Mouse (Mus musculus) T-helper 2 cell (primary cell): ENCODE data around the gene Ap1g2.

Source experiments
- in situ Hi-C: fragments of 300-600 bp; cut with MboI, MseI; formaldehyde crosslinking; loops from one replicate; pipeline ENCODE4 v1.15.1; 2025; ENCODE audit warnings: high pct_unique_total_duplicates

Gene Ap1g2

DNA sequence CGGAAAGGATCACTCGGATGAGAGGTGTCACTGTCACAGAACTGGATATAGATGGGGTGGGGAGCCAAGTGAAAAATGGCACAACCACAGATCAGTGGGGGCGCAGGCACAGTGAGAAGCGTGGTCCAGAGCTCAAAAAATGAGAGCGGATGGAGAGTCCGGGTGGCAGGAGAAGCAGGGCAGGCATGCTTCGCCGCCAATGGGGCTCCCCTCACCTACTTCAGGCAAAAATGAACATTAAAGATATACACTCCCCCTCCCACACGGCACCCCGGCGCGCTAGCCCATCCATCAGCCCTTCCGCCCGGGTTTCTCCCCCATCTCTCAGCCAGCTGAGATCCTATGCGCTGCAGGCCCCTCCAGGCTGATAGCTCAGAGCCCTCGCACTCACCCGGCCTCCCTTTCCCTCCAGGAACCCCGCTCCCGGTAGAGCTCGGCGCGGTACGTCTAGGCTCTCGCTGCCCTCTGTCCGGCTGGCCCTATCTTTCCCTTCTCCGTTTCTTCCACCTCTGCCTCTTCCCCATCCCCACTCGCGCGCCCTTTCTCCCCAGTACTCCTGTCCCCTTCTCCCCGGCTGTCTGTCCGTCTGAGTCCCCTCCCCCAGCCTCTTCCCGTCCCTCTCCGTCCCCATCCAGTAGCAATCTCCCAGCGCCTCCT is 15.1 kb downstream of the Ap1g2 start:
- in situ Hi-C loops, result loop anchor here (10.0 kb wide), 1 partner anchor 197 kb away; the partner anchor contains the start of gene Pabpn1

GRCm38 (mm10) chr14:55089199-55089947 is 17.0 kb downstream of the Ap1g2 start:
- in situ Hi-C loops, result no loop called here

DNA sequence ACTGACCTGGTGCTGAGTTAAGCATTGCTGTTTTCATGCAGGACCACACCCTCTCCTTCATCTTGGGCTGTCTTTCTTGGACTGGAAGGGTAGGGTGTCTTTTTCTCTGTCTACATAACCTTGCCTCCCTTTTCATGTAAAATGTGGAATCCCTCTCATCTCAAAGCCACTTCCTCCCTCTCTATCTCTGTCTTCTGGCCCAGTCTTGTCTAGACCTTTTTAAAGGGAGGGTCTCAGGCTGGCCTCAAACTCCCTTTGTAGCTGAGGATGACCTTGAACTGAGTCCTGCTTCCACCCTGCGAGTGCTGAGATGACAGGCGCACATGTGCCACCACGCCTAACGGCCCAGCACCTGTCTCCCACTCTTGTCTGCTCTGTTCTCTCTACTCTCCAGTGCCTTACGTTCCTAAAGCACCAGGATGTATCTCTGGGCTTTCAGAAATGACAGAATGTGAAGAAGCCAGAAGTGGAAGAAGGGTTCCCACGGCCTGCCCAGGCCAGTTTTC is 20.3 kb downstream of the Ap1g2 start:
- in situ Hi-C loops, result no loop called here

DNA sequence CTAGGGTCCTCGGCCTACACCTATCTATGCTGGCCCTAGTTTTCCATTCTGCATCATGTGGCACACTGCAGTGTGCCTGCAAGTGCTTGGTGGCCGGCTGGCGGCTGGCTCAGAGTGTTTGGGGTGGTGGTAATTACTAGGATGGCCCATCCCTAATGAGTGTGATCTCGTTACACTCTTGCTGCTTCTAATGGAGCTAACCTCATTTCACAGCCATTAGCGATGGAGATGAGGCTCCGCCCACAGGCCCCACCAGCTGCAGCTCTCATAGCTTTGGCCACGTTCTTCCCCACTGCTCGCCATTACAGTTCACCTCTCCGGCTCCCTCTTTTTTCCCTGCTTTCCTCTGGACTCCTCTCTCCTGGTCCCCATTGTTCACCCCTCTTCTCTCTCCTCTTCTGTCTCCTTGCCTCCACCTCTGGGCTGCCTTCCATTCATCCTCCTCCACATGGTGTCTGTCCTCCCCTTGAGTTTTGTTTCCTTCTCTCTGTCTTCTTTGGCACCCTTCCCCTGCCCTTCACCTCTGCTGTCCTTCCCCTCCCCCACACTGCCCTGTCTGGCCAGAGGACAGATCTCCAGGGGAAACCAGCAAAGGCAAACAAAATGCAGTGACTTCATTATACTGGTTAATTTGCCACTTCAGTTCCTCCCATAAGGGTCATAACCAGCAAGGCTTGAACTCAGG is 20.9 kb downstream of the Ap1g2 start:
- in situ Hi-C loops, result no loop called here

GRCm38 (mm10) chr14:55083481-55083880 is 22.9 kb downstream of the Ap1g2 start:
- in situ Hi-C loops, result no loop called here

- in situ Hi-C loops, result no loop called here
Observed at GRCm38 (mm10) chr14:55081105-55081504, 25.3 kb downstream of the Ap1g2 start.

DNA sequence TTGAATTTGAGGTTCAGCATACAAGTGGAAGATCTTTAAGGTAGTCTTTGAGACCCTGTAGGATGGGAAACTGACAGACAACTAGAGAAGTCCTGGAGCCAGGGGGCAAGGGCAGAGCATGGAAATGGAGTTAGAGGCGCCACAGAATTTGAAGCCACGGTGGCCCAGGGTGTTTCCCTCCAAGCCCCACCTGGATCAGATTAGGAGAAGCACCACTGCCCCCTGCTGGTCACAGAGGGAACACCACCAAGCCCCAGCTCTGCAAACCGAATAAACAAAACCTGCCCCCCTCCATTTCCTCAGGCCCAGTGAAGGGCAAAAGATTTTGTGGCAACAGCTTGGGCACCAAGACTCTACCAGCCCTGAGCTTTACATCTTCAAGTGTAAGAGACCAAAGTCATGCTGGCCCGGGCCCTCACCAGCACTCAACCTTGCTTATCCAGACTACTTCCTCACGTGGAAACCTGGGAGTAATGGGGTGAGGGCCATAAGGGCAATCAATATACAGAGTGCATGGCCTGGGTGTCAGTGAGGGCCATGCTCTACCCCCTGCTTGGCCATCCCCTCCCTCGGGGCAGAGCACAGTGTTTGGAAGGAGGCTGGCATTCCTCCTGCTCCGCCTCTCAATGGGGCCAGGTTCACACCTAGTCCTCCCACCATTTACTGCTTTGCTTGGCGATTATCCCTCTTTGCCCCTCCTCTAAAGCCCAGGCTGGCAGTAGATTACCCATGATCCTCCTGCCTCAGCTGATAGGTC is 27.0 kb downstream of the Ap1g2 start:
- in situ Hi-C loops, result loop anchor here (5.0 kb wide), 1 partner anchor 52 kb away; no protein-coding TSS in a partner anchor

GRCm38 (mm10) chr14:55078366-55078989 is 27.9 kb downstream of the Ap1g2 start:
- in situ Hi-C loops, result loop anchor here (5.0 kb wide), 1 partner anchor 51 kb away; no protein-coding TSS in a partner anchor

- in situ Hi-C loops, result loop anchor here (5.0 kb wide), 1 partner anchor 50 kb away; no protein-coding TSS in a partner anchor
Observed at GRCm38 (mm10) chr14:55077481-55078365, 28.7 kb downstream of the Ap1g2 start.

DNA sequence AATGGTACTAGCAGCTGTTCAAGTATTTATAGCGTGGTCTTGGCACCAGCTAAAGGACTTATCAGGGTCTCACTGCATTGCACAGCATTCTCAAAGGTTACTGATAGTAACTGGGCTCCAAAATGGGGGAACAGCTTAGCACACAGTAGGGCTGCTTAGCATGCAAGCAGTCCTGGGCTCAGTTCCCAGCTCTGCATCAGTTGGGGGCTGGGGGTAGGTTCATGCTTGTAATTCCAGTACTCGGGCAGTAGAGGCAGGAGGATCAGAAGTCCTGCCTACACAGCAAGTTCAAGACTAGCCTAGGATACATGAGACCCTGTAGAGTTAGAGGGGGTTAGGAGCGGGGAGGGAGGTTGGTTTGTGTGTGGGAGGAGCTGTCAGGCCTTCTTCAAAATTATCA is 29.4 kb downstream of the Ap1g2 start:
- in situ Hi-C loops, result loop anchor here (5.0 kb wide), 1 partner anchor 50 kb away; no protein-coding TSS in a partner anchor

GRCm38 (mm10) chr14:55076224-55076623 is 30.2 kb downstream of the Ap1g2 start:
- in situ Hi-C loops, result loop anchor here (5.0 kb wide), 1 partner anchor 49 kb away; no protein-coding TSS in a partner anchor

GRCm38 (mm10) chr14:55074416-55074815 is 32.0 kb downstream of the Ap1g2 start:
- in situ Hi-C loops, result no loop called here

- in situ Hi-C loops, result no loop called here
Observed at GRCm38 (mm10) chr14:55071756-55072155, 34.6 kb downstream of the Ap1g2 start.

GRCm38 (mm10) chr14:55066042-55066441 is 40.4 kb downstream of the Ap1g2 start:
- in situ Hi-C loops, result no loop called here

DNA sequence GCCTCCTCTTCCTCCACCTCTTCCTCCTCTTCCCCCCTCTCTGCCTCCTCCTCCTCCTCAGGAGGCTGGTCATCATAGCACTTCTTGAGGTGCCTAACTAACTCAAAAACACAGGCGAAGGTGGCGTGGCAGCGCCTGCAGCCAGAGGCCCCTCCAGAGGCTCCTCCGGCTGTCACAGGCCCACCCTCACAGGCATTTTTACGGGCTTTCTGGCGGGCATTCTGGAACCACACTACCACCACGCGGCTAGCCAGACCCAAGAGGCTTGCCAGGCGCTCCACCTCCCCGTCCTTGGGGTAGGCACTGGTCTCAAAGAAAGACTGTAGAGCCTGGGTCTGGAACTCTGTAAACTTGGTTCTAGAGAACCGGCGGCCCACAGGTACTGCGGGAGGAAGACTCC is 41.0 kb downstream of the Ap1g2 start:
- in situ Hi-C loops, result no loop called here

GRCm38 (mm10) chr14:55064481-55065370 is 41.7 kb downstream of the Ap1g2 start:
- in situ Hi-C loops, result no loop called here

DNA sequence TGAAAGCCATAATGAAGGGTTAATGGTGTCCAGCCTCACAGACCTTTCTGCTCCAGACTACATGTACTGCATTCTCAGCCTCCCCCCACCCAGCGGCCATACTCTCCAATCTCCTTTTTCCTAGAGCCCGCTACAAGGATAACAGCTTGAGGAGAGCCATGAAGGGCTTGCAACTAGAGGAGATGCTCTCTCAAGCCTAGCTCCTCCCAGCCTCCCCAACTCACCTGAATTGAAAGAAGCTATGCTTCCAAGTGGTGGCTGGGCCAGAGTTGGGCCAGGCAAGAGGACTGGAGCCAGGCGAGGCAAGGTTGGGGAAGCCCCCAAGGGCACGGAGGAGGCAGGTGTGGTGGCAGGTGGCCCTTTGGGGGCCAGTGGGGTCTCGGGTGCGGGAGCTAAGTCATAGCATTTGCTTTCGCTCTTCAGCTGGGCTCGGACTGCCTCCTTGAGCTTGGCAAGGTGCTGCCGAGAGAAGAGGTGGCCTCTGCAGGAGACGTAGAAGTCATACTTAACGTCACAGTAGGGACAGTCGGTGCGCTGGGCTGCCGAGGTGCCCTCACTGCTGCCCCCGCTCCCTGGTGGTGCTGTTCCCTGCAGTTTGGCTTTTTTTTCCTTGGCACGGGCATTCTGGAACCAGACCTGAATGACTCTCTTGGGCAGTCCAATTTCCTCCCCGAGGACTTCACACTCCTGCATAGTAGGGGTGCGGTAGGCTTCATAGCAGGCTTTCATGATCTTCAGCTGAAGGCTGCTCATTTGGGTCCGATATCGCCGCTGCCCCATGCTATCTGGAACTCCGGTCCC is 42.6 kb downstream of the Ap1g2 start:
- in situ Hi-C loops, result no loop called here

- in situ Hi-C loops, result no loop called here
Observed at GRCm38 (mm10) chr14:55063117-55063516, 43.3 kb downstream of the Ap1g2 start.
